Mouse (Mus musculus) embryonic fibroblast, embryonic 13.5 days (primary cell): ENCODE results near the gene Atg7.

Experiments
- CTCF ChIP-seq: IDR thresholded peaks from 2 replicates; pipeline ENCODE4 v1.5.1; 2011; ENCODE audit warnings: mild to moderate bottlenecking, control low read depth, low read length, moderate library complexity, borderline replicate concordance; ENCODE audit not compliant: insufficient read depth
- POLR2A ChIP-seq: IDR thresholded peaks from 2 replicates; pipeline ENCODE4 v1.6.1; 2011; ENCODE audit warnings: low read depth, mild to moderate bottlenecking, control low read depth, low read length, moderate library complexity

DNA sequence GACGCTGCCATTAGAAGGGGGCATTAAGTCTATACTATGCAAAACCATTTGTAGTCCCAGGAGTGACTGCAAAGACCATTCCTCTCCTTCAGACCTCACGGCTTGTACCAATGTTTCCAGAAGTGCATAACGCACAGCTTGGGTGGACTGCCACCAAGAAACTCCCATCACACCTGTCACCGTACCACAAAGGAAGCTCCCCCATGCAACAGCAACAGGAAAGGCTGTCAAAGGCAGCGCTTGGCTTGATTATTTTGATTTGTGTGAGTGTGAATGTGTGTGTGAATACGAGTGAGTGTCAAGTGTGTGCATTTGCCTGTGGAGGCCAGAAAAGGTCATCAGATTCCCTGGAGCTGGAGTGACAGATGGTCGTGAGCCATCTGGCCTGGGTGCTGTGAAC is 252.3 kb downstream of the Atg7 start:
- TF ChIP-seq POLR2A, result no peak
- TF ChIP-seq CTCF, result no peak
